Mouse (Mus musculus): ENCODE data around the gene 3110082I17Rik.

The 3110082I17Rik gene

GRCm38 (mm10) chr5:139423026-139423865, 37.1 kb downstream of the 3110082I17Rik start, which contains the start of gene Gper1:
Gper1 (plus strand) TSS chr5:139423151.
- peak; percentile 79 for DNase-seq (ENCODE audit: extremely low read depth, insufficient read length, low spot score)

GRCm38 (mm10) chr5:139418633-139419032, 41.7 kb downstream of the 3110082I17Rik start:
- no peak for DNase-seq (ENCODE audit: extremely low read depth, insufficient read length, low spot score)

- no peak for DNase-seq (ENCODE audit: extremely low read depth, insufficient read length, low spot score)
Observed at GRCm38 (mm10) chr5:139418110-139418509, 42.2 kb downstream of the 3110082I17Rik start.

- DNase-seq (ENCODE audit: extremely low read depth, insufficient read length, low spot score) = no peak
Observed at GRCm38 (mm10) chr5:139417480-139417879, 42.8 kb downstream of the 3110082I17Rik start.

GRCm38 (mm10) chr5:139416942-139417341, 43.4 kb downstream of the 3110082I17Rik start:
- DNase-seq (ENCODE audit: extremely low read depth, insufficient read length, low spot score) = no peak

GRCm38 (mm10) chr5:139415001-139415400, 45.3 kb downstream of the 3110082I17Rik start:
- no peak for DNase-seq (ENCODE audit: extremely low read depth, insufficient read length, low spot score)

GRCm38 (mm10) chr5:139413545-139413944, 46.8 kb downstream of the 3110082I17Rik start:
- no peak for DNase-seq (ENCODE audit: extremely low read depth, insufficient read length, low spot score)

- no peak for DNase-seq (ENCODE audit: extremely low read depth, insufficient read length, low spot score)
Observed at GRCm38 (mm10) chr5:139411665-139412314, 48.5 kb downstream of the 3110082I17Rik start.

- DNase-seq (ENCODE audit: extremely low read depth, insufficient read length, low spot score) = no peak
Observed at GRCm38 (mm10) chr5:139411117-139411516, 49.2 kb downstream of the 3110082I17Rik start.

GRCm38 (mm10) chr5:139410056-139410455, 50.3 kb downstream of the 3110082I17Rik start:
- DNase-seq (ENCODE audit: extremely low read depth, insufficient read length, low spot score) = no peak

- peak; percentile 87 for DNase-seq (ENCODE audit: extremely low read depth, insufficient read length, low spot score)
Observed at GRCm38 (mm10) chr5:139409412-139409811, 50.9 kb downstream of the 3110082I17Rik start.

GRCm38 (mm10) chr5:139408511-139408910, 51.8 kb downstream of the 3110082I17Rik start:
- DNase-seq (ENCODE audit: extremely low read depth, insufficient read length, low spot score) = no peak

- DNase-seq (ENCODE audit: extremely low read depth, insufficient read length, low spot score) = no peak
Observed at GRCm38 (mm10) chr5:139407121-139407885, 53.0 kb downstream of the 3110082I17Rik start.

GRCm38 (mm10) chr5:139405953-139406352, 54.4 kb downstream of the 3110082I17Rik start:
- no peak for DNase-seq (ENCODE audit: extremely low read depth, insufficient read length, low spot score)

- DNase-seq (ENCODE audit: extremely low read depth, insufficient read length, low spot score) = no peak
Observed at GRCm38 (mm10) chr5:139405478-139405877, 54.8 kb downstream of the 3110082I17Rik start.

GRCm38 (mm10) chr5:139404801-139405401, 55.4 kb downstream of the 3110082I17Rik start, which contains the start of gene C130050O18Rik:
C130050O18Rik (plus strand) TSS chr5:139405280.
- no peak for DNase-seq (ENCODE audit: extremely low read depth, insufficient read length, low spot score)

GRCm38 (mm10) chr5:139403692-139404260, 56.6 kb downstream of the 3110082I17Rik start:
- no peak for DNase-seq (ENCODE audit: extremely low read depth, insufficient read length, low spot score)

GRCm38 (mm10) chr5:139402106-139402505, 58.2 kb downstream of the 3110082I17Rik start:
- no peak for DNase-seq (ENCODE audit: extremely low read depth, insufficient read length, low spot score)

- DNase-seq (ENCODE audit: extremely low read depth, insufficient read length, low spot score) = no peak
Observed at GRCm38 (mm10) chr5:139399991-139400390, 60.3 kb downstream of the 3110082I17Rik start.

GRCm38 (mm10) chr5:139398786-139399185, 61.5 kb downstream of the 3110082I17Rik start:
- DNase-seq (ENCODE audit: extremely low read depth, insufficient read length, low spot score) = no peak
